Mouse (Mus musculus) spleen, adult 2 months (tissue): Measurements from ENCODE around the gene Esr1.

Experiments
- CTCF ChIP-seq: fragments of 200-500 bp; IDR thresholded peaks from 2 replicates; pipeline ENCODE4 v1.5.1; 2011; ENCODE audit warnings: mild to moderate bottlenecking, inconsistent platforms; ENCODE audit not compliant: insufficient read depth, insufficient read length, insufficient replicate concordance; ENCODE audit errors: extremely low read depth
- POLR2A ChIP-seq: fragments of 200-500 bp; IDR thresholded peaks from 2 replicates; pipeline ENCODE4 v1.6.1; 2011; ENCODE audit warnings: low read depth, low read length, inconsistent platforms

DNA sequence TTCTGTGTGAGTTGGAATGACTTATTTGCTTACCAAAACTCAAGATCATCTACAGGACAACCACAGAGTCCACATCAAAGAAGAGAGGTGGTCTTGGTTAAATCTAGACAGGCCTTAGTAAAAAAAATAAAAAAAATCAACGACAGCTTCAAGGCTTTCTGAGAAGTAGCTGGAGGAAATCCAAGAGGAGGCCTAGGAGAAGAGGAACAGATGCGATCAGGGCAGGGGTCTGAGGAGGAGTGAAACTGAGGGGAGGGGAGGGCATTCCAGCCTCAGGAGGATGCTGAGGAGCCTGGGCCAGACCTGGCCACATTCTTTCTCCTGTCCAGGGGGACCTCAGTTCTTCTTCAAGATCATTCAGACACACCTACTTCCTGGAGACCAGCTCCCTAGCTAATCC, 360.6 kb downstream of the Esr1 start:
- TF ChIP-seq CTCF (no peak), POLR2A (no peak)
